Mouse (Mus musculus): ENCODE data around the gene Tcp10c.
A peak's percentile ranks its signal among the peaks of the same experiment; 100 is the strongest.
"Not testable (repeated sequence)": the region's sequence is repeated elsewhere in the genome, so short reads cannot be mapped to it uniquely, and the experiment has no call there.

Tcp10c gene

GRCm38 (mm10) chr17:13354521-13354920, at the start of gene Tcp10c:
TSS of gene Tcp10c (plus strand) at chr17:13354572.
- DNase-seq (ENCODE audit: low spot score in 2 of 2), result not testable (repeated sequence)

DNA sequence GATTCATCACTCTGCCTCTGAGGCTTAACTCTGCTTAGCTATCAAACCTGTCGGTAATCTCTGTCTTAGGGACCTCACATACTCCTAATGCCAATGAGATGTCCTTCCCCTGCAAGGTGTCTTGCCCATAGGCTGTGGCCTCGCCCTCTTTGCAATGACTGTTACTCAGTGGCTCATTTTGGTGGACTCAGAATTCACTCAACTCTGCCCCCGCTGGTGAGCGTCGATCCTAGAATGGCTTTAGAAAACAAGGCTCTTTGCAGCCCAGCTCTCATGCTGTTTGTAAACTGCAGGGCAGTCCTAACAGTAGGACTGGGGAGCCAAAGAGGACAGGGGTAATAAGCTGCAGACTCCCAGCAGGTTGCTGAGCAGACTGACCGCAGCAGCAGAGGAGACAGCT, 46.5 kb upstream of the Tcp10c start:
- peak in 1 of 2 experiments; percentile 35 for DNase-seq (ENCODE audit: low spot score in 2 of 2)

DNA sequence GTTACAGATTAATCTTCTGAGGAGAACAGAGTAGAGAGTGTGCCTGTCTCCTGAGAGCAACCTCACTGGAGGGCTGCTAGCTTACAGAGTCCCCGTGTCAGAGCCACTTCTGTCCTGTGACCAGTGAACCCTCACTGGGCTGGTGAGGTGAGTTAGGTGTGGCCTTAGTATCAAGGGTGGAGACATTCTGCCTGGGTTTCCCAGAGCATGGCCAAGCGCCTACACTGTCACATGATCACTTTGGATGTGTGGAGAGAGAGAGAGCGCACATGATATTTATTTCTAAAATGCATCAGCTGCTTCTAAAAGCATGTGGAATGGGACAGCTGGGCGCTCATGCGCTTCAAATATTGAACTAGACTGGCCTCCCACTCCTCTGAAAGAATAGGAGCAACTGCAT, 46.0 kb upstream of the Tcp10c start:
- not testable (repeated sequence) for DNase-seq (ENCODE audit: low spot score in 2 of 2)

DNA sequence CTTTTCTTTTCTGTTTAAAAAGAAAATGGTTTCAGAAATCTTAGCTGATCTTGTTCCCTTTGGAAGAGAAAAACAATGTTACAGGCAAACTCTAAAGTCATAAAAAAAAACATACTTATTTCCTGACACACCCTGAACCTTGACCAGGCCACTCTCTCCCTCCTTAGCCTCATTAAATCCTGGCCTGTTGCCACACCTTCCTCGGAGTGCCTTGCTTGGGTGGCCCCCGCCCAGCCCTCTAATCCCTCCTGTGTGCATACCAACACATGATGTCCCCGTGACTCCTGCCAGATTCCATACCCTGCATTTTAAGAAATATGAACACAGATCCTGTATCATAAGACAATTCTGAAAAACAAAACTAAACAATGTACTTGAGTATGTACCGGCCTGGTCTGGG, 45.6 kb upstream of the Tcp10c start:
- DNase-seq (ENCODE audit: low spot score in 2 of 2), result not testable (repeated sequence)

GRCm38 (mm10) chr17:13309182-13309631, 45.2 kb upstream of the Tcp10c start:
- DNase-seq (ENCODE audit: low spot score in 2 of 2), result not testable (repeated sequence)

DNA sequence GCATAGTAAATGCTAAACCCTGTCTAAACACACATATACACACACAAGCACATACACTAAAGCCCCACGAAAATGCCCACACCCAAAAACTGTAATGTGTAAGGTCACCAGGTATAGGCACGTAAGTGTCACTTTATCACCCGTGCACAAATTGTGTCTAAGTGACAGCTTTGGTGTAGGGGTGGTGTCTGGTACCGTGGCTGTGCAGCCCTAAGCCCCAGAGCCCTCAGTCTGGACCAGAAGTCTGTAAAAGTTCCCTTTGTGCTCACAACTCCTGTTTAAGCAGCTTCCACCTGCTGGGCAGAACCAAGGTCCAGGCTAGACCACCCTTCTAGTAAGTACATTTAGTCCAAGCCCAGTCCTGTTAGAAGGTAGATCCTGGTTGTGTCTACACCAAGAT, 24.4 kb upstream of the Tcp10c start:
- DNase-seq (ENCODE audit: low spot score in 2 of 2), result not testable (repeated sequence)

- not testable (repeated sequence) for DNase-seq (ENCODE audit: low spot score in 2 of 2)
These were observed 23.2 kb upstream of the Tcp10c start for GRCm38 (mm10) chr17:13331179-13331578.

DNA sequence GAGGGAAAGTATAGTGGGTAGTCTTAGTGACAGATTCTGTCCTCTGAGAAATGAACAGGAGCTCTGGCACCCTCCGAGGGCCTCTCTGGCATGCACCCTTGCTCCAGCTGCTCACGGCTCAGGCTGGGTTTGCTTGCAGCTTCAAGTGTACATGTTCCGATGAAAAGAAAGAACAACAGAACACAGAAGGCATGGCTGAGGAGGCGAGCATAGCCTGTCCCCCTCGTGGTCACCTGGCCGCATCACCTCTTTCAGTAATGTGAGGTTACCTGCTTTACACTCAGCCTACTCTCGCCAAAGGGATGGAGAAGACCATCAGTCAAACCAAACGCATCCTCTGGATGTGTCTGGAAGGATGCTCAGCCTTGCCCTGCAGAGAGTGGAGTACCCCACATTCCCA, 21.9 kb upstream of the Tcp10c start:
- DNase-seq (ENCODE audit: low spot score in 2 of 2), result not testable (repeated sequence)

- DNase-seq (ENCODE audit: low spot score in 2 of 2), result peak; percentile 66 to 71
These were observed 17.2 kb upstream of the Tcp10c start for GRCm38 (mm10) chr17:13336979-13337749.

DNA sequence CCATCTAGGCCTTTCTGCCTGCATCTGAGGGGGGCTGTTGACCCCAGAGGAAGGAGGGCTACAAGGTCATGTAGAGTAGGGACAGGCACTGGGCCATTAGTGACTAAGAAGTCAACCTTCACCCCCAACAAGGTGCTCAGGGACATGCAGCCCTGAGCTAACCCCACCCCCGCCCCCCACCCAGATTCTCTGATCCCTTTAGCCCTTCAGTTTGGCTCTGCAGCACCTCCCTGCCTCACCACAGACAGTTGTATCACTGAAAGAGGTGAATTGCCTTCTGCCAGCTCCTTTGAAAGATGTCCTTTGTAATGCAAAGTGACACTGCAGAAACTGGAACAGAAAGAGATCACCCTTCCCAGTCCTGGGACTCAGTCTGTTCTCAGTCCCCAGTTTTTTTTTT, 16.4 kb upstream of the Tcp10c start:
- DNase-seq (ENCODE audit: low spot score in 2 of 2), result not testable (repeated sequence)

- not testable (repeated sequence) for DNase-seq (ENCODE audit: low spot score in 2 of 2)
These were observed 14.3 kb upstream of the Tcp10c start for GRCm38 (mm10) chr17:13340071-13340470.

DNA sequence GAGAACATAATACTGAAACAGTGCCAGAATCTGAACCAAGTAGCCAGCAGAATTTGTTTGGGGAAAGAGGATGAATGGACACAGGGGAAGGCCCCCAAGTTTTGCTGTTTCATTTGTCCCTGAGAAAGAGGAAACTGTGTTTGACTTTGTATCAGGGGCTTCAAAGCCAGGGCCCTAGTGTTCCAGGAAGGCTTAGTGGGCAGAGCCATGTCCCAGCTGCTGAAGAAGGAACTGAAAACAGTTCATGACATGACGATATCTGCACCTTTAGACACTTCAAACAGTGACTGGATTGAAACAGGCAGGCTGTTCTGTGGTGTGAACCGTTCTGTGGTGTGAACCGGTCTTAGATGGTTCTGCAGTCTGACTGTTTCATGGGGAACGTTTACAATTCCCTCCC, 8.4 kb upstream of the Tcp10c start:
- DNase-seq (ENCODE audit: low spot score in 2 of 2), result not testable (repeated sequence)

DNA sequence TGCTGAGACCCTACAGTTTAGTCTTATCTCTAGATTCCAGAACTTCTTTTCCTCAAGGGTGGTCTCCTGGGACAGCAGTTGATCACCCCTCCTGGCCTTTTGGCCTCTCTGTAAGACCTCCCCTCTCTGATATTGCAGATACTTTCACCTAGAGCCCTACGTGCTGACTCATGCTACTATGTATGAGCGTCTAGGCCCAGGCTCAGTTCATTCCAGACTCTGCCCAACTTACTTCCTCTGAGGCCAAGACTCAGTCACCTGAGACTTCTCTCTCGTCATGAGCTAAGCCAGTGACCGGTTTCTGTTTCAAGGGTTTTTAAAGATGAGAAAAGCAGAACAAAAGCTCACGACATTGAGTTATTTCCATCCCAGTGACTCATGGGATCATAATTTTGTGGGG, 4.8 kb upstream of the Tcp10c start:
- DNase-seq (ENCODE audit: low spot score in 2 of 2), result not testable (repeated sequence)

DNA sequence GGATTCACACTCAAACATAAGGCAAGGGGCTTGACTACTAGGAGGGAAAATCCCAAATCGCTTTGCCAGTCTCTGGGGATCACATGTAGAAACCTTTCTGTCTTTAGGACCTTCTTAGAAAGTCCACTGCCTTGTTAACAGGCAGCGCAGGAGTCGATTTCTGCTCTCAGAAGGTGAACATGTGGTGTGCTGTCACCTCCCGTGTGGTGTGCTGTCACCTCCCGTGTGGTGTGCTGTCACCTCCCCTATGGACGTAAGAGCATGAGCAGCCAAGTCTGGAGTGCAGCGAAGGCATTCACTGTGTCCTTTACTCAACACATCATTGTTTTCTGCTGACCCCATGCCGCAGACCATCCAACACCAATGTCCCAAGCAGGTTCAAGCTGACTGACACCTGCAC, 1.1 kb upstream of the Tcp10c start:
- not testable (repeated sequence) for DNase-seq (ENCODE audit: low spot score in 2 of 2)

DNA sequence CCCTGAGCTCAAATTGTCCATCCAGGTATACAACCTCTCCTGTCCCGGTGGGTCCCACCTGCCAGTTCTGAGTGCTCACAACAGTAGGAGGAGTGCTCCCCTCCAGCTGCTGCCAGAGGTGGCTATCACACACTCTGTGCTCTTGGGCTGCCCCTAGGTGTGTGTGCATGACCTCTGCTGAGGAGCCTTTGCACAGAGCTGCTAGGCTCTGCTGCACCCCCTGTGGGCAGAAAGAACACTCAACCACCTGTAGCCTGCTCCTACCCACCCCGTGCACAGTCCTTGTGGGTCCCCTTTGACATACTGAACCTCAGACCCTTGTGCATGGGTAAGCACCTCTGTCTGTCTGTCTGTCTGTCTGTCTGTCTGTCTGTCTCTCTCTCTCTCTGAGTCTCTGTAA, 8.1 kb downstream of the Tcp10c start:
- DNase-seq (ENCODE audit: low spot score in 2 of 2), result not testable (repeated sequence)

DNA sequence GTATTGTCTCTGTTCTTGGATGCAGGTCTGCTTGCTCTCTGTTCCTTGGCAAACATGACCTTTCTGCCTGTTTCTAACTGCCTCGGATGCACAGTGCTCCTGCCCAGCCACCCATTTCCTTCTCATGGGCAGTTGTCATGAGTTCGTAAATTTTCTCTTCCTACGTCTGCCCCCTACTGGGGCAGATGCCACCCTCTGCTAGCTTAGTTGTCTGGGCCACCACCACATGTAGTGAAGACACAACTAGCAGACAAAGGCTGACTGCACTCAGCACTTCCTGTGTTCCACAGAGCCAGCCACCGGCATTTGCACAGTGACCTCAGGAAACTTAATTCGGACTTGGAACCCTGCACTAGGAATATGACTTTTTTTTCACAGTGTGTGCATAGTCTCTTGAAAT, 9.4 kb downstream of the Tcp10c start:
- not testable (repeated sequence) for DNase-seq (ENCODE audit: low spot score in 2 of 2)

DNA sequence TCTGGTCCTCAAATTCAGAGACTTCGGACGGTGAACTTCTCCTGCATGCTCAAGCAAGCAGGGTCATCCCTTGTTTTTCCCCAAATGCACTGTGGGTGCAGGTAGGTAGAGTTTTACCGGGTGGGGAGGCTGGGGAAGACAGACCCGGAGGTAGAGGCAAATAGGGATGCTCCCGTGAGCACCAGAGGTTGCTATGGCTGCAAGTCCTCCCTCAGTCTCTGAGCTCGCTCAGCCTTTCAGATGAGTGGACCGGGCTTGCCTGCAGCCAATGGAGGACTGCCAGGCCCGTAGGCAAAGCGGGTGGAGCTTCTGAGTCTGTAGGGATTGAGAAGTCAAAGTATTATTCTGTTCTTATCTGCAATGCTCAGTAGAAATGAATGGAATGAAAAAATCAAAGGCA, 9.8 kb downstream of the Tcp10c start:
- DNase-seq (ENCODE audit: low spot score in 2 of 2), result not testable (repeated sequence)

- not testable (repeated sequence) for DNase-seq (ENCODE audit: low spot score in 2 of 2)
These were observed 12.8 kb downstream of the Tcp10c start for GRCm38 (mm10) chr17:13367181-13367580.

DNA sequence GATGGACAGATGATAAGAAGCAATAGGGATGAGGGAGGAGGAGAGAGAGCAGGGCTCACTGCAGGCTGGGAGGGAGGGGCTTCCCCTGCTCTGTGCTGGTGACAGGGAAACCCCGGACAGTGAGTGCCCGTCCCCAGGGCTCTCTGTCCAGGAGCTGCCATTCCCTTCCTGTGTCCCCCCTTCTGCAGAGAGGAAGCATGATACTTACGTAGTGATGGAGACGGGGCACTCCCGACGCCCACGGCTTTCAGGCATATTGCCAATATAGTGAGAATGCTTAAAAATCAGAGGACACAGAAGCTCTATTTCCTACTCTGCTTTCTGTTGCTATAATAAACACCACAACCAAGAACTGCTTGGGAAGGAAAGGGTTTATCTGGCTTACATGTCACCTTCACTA, 14.3 kb downstream of the Tcp10c start:
- DNase-seq (ENCODE audit: low spot score in 2 of 2), result peak; percentile 40 to 65

DNA sequence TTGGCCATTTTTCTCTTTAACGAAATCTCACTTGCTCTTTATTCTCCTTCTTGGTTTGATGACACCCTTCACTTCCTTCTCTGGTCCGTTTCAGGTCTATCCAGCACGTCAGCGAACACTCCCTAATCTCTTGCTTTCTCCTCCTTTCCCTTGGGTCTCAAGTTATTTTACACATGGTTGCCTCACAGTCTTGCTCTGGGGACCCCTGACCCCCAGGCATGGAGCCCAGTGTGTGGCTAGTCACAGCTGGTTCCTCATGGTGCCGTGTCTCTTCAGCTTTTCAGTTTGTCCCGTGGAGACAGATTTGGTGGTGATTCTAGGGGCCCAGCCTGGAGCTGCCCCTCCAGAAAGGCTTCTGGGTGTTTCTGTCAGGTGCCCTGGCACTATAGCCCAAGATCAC, 16.4 kb downstream of the Tcp10c start:
- DNase-seq (ENCODE audit: low spot score in 2 of 2), result not testable (repeated sequence)

- not testable (repeated sequence) for DNase-seq (ENCODE audit: low spot score in 2 of 2)
These were observed 24.0 kb downstream of the Tcp10c start for GRCm38 (mm10) chr17:13378341-13378740.

DNA sequence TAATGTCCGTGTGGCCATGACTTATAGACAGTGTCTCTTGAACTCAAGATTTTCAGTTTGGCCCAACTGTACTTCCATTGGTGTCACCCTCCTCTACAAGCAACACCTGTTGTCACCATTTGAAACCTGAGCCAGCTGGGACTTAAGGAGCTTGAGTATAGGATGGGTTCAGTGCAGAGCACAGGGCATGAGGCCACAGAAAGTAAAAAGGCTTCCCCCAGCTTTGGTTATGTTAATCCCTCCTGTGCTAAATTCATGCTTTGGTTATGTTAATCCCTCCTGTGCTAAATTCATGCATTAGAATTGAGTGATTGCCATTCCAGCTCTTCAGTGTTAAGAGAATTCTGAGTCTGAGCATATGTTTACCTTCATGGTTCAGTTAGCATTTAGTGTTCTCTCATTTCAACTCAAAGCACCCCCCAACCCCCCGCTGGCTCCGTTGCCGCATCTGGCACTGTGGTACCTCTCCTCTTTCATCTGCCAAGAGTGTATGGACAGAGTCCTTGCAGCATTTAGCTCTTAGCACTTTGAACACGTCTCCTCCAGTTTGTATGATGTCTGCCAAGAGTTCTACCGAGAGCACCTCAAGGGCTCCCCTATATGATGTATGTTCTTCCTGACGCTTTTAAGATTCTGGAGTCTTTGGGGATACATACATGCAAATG, 25.7 kb downstream of the Tcp10c start:
- not testable (repeated sequence) for DNase-seq (ENCODE audit: low spot score in 2 of 2)

GRCm38 (mm10) chr17:13381286-13381685, 26.9 kb downstream of the Tcp10c start:
- not testable (repeated sequence) for DNase-seq (ENCODE audit: low spot score in 2 of 2)

Measured in right cerebral cortex, postnatal 10 days (tissue).